Mouse (Mus musculus): ENCODE measurements around the gene Tshz2. TPM values are rescaled to one million over a fixed set of nuclear protein-coding genes. Genes with fewer than 3 reads are reported as not detected.

The Tshz2 gene
- polyA plus RNA-seq, 1 experiment = 5.8 TPM

DNA sequence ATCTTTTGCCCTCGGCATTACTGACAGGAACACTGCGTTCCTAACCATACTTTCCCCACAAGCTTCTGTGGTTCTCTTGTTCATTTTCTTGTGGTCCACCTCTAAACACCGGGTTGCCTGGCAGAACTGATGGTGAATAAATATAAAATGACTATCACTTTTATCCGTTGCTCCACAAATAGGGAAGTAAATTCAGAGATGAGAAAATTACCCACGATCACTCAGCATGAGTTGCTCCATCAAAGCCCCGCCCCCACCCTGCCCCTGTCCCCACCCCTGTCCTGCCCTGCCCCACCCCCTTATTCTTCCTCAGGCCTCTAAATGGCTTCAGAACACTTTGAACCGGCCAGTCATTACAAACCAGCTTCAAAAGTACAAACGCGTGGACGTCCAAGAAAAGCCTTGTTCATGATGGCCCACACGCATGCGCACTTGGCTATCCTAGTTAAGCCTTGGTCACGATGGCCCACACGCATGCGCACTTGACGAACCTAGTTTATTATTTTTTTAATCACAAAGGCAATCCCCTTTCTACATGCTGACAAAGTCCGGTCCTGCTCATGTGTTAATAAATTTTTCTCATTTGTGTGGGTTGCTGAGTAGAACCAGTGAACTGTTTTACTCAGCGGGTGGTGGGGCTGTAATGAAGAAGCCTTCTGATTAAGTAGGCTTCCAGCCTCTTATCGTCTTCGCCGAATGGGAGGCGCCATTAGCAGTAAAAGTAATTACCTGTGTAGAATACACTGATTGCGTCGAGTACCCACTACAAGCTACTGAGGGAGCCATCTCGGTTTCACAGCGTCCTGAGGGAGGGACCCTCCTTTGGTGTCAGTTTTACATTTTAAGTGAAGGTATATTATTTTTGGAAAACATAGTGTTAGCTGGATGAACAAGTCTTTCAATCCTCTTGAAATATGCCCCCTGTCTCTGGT is 102.9 kb downstream of the Tshz2 start:
- Histone ChIP-seq H3K4me1 (ENCODE audit: control insufficient read depth, insufficient read depth, insufficient read length) (no peaks in the 10 kb centered on the region), H3K36me3 (ENCODE audit: control insufficient read depth, insufficient read depth, low read length) (no peaks in the 10 kb centered on the region), H3K4me3 (ENCODE audit: extremely low read depth, insufficient read depth, insufficient read length) (no peak overlapping the region), H3K27ac (ENCODE audit: insufficient read depth, low read length) (no peak overlapping the region), H3K27me3 (ENCODE audit: control insufficient read depth, insufficient read depth, low read length) (no peaks in the 10 kb centered on the region)
- DNase-seq (ENCODE audit: low read depth in 1 of 2, low spot score in 2 of 2) = no peak
- TF ChIP-seq CTCF (IDR thresholded peaks at IDR 0.05; ENCODE audit: extremely low read depth, insufficient read depth, insufficient read length, insufficient replicate concordance) = no peak
- no peak for TF ChIP-seq POLR2A (IDR thresholded peaks at IDR 0.05; ENCODE audit: low read depth, low read length)
- WGBS = 74% methylated on average over 26 of the region's 26 CpGs

DNA sequence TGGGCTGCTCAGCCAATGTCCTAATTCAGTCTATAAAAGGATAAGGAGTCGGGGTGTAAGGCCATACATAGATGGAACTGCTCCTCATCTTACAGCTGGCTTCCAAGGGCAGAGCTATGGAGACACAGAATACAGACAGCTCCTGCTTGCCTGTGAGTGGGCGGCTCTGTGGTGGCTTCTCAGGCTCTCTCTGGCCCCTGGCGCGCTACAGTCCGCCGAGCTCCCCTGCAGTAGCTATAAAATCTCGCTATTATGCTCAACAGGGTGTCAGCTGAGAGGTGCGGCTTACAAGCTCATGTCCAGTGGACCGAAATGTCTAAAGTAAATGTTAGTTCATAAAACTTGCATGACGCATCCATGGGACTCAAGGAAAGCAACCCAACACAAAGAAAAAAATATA is 108.2 kb downstream of the Tshz2 start:
- Histone ChIP-seq H3K27me3 (ENCODE audit: control insufficient read depth, insufficient read depth, low read length) (no peaks in the 10 kb centered on the region), H3K27ac (ENCODE audit: insufficient read depth, low read length) (no peak overlapping the region), H3K4me1 (ENCODE audit: control insufficient read depth, insufficient read depth, insufficient read length) (no peaks in the 10 kb centered on the region), H3K36me3 (ENCODE audit: control insufficient read depth, insufficient read depth, low read length) (no peaks in the 10 kb centered on the region), H3K4me3 (ENCODE audit: extremely low read depth, insufficient read depth, insufficient read length) (no peak overlapping the region)
- no peak for DNase-seq (ENCODE audit: low read depth in 1 of 2, low spot score in 2 of 2)
- WGBS = 92% methylated on average over 10 of the region's 10 CpGs
- no peak for TF ChIP-seq POLR2A (IDR thresholded peaks at IDR 0.05; ENCODE audit: low read depth, low read length)

DNA sequence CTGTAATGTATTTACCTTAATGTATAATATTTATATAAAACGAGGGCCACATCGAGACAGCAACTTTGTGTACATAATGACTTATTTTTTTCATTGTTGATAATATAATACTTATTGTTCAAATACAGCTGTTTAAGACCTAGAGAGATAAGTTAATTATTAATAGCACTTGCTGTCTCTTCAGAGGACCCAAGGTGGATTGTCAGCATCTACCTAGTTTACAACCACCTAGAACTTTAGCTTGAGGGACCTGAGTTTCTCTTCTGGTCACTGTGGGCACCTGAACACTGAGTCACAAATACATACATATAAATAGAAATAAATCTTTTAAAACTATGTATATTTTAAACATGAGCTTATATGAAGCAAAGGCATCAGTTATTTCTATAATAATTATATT is 110.0 kb downstream of the Tshz2 start:
- no peaks in the 10 kb centered on the region for H3K27me3 ChIP-seq (ENCODE audit: control insufficient read depth, insufficient read depth, low read length)
- no peak for DNase-seq (ENCODE audit: low read depth in 1 of 2, low spot score in 2 of 2)
- no peaks in the 10 kb centered on the region for H3K36me3 ChIP-seq (ENCODE audit: control insufficient read depth, insufficient read depth, low read length)
- TF ChIP-seq POLR2A (IDR thresholded peaks at IDR 0.05; ENCODE audit: low read depth, low read length) (no peak), CTCF (IDR thresholded peaks at IDR 0.05; ENCODE audit: extremely low read depth, insufficient read depth, insufficient read length, insufficient replicate concordance) (no peak)
- H3K4me1 ChIP-seq (ENCODE audit: control insufficient read depth, insufficient read depth, insufficient read length) = no peaks in the 10 kb centered on the region
- WGBS = 90% methylated on average over 2 of the region's 2 CpGs
- H3K27ac ChIP-seq (ENCODE audit: insufficient read depth, low read length) = no peak overlapping the region
- no peak overlapping the region for H3K4me3 ChIP-seq (ENCODE audit: extremely low read depth, insufficient read depth, insufficient read length)

- Histone ChIP-seq H3K4me1 (ENCODE audit: control insufficient read depth, insufficient read depth, insufficient read length) (no peaks in the 10 kb centered on the region), H3K27ac (ENCODE audit: insufficient read depth, low read length) (no peak overlapping the region), H3K27me3 (ENCODE audit: control insufficient read depth, insufficient read depth, low read length) (no peaks in the 10 kb centered on the region), H3K4me3 (ENCODE audit: extremely low read depth, insufficient read depth, insufficient read length) (no peak overlapping the region), H3K36me3 (ENCODE audit: control insufficient read depth, insufficient read depth, low read length) (no peaks in the 10 kb centered on the region)
- 90% methylated on average over 6 of the region's 6 CpGs for WGBS
- DNase-seq (ENCODE audit: low read depth in 1 of 2, low spot score in 2 of 2) = no peak
- TF ChIP-seq POLR2A (IDR thresholded peaks at IDR 0.05; ENCODE audit: low read depth, low read length) = no peak
- no peak for TF ChIP-seq CTCF (IDR thresholded peaks at IDR 0.05; ENCODE audit: extremely low read depth, insufficient read depth, insufficient read length, insufficient replicate concordance)
Observed at GRCm38 (mm10) chr2:169743294-169743693, 110.5 kb downstream of the Tshz2 start.

- WGBS = 77% methylated on average over 4 of the region's 4 CpGs
- no peak for TF ChIP-seq CTCF (IDR thresholded peaks at IDR 0.05; ENCODE audit: extremely low read depth, insufficient read depth, insufficient read length, insufficient replicate concordance)
- TF ChIP-seq POLR2A (IDR thresholded peaks at IDR 0.05; ENCODE audit: low read depth, low read length) = no peak
- no peak overlapping the region for H3K4me3 ChIP-seq (ENCODE audit: extremely low read depth, insufficient read depth, insufficient read length)
- H3K36me3 ChIP-seq (ENCODE audit: control insufficient read depth, insufficient read depth, low read length) = no peaks in the 10 kb centered on the region
- no peak overlapping the region for H3K27ac ChIP-seq (ENCODE audit: insufficient read depth, low read length)
- H3K27me3 ChIP-seq (ENCODE audit: control insufficient read depth, insufficient read depth, low read length) = no peaks in the 10 kb centered on the region
- H3K4me1 ChIP-seq (ENCODE audit: control insufficient read depth, insufficient read depth, insufficient read length) = no peaks in the 10 kb centered on the region
- no peak for DNase-seq (ENCODE audit: low read depth in 1 of 2, low spot score in 2 of 2)
Observed at GRCm38 (mm10) chr2:169743910-169744309, 111.1 kb downstream of the Tshz2 start.

DNA sequence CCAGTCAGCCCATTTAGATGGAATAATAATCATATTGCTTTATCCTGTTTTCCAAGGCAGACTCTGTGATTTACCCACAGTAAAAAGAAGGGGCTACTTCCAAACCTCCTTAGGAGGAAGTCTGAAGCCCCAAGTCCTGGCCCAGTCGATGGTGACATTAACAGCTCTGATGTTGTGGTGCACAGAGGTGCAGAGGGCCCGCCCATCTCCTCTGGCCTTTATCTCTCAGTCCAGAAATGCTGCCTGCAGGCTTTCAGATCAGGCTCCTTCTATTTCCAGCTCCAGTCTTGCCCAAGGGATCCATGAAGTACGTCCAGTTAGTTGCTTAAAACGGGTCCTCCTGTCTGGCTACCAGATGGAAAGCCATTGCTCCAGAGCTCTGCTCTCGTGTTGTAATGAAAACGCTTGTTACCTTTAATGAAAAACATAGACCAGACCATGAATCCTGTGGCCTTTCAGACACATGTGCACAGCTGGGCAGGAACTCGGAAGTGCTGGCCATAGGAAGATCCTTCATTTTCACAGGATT is 114.4 kb downstream of the Tshz2 start:
- Histone ChIP-seq H3K36me3 (ENCODE audit: control insufficient read depth, insufficient read depth, low read length) (no peaks in the 10 kb centered on the region), H3K27me3 (ENCODE audit: control insufficient read depth, insufficient read depth, low read length) (no peaks in the 10 kb centered on the region), H3K27ac (ENCODE audit: insufficient read depth, low read length) (no peak overlapping the region), H3K4me3 (ENCODE audit: extremely low read depth, insufficient read depth, insufficient read length) (no peak overlapping the region), H3K4me1 (ENCODE audit: control insufficient read depth, insufficient read depth, insufficient read length) (no peaks in the 10 kb centered on the region)
- WGBS = 86% methylated on average over 7 of the region's 7 CpGs
- no peak for TF ChIP-seq POLR2A (IDR thresholded peaks at IDR 0.05; ENCODE audit: low read depth, low read length)
- TF ChIP-seq CTCF (IDR thresholded peaks at IDR 0.05; ENCODE audit: extremely low read depth, insufficient read depth, insufficient read length, insufficient replicate concordance) = no peak
- no peak for DNase-seq (ENCODE audit: low read depth in 1 of 2, low spot score in 2 of 2)

Data from spleen, adult 2 months (tissue).